Mouse (Mus musculus): ENCODE measurements around the gene Itgb3bp.

Itgb3bp gene

DNA sequence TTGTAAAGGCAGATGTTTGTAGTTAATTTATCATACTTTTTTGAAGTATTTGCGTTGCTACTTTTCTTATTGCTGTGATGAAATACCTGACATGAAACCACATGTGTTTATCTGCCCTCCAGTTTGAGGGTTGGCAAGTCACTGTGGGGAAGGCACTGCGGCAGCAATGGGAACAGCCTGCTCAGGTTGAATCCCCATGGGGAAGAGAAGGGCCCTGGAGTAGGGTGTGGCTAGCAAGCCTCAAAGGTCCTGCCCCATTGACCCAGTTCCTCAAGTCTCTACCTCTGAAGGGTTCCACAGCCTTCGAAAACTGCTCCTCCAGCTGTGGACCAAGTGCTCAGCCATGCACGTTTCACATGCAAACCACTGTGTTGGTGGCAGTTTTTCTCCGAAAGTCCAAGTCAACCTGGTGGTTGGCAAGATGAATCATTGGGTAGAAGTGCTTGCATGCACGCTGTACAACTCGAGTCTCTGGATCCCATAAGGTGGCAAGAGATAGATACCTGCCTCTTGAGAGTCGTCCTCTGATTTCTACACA, 203.6 kb downstream of the Itgb3bp start:
- no peak for DNase-seq (ENCODE audit: low spot score in 2 of 2)

GRCm38 (mm10) chr4:99724331-99724730, 205.3 kb downstream of the Itgb3bp start:
- no peak for DNase-seq (ENCODE audit: low spot score in 2 of 2)

GRCm38 (mm10) chr4:99717905-99718304, 211.7 kb downstream of the Itgb3bp start:
- no peak for DNase-seq (ENCODE audit: low spot score in 2 of 2)

- DNase-seq (ENCODE audit: low spot score in 2 of 2), result no peak
These were observed 213.7 kb downstream of the Itgb3bp start for GRCm38 (mm10) chr4:99715783-99716416.

Data from urinary bladder, postnatal 36 days (tissue).